Mouse (Mus musculus) embryonic facial prominence, embryonic 11.5 days (tissue): ENCODE measurements around the gene Ttc1. TPM values are rescaled to one million over a fixed set of nuclear protein-coding genes. Genes with fewer than 3 reads are reported as not detected.

Experiments
- ATAC-seq: fragments of 200-750 bp; cut with Nextera tagmentation; replicated peaks from 2 replicates; pipeline ENCODE4 v1.8.0; 2017; ENCODE audit warnings: low read depth; ENCODE audit not compliant: insufficient number of reproducible peaks, low FRiP score, low TSS enrichment
- DNase-seq: peaks from one replicate; pipeline ENCODE4 v3.0.0-alpha.2; 2015; ENCODE audit warnings: low spot score
- H3K27ac ChIP-seq: fragments of 300-500 bp; sonication (generic); replicated peaks from 2 replicates; pipeline ENCODE4 v1.5.1; 2014; ENCODE audit warnings: mild to moderate bottlenecking, low read depth, low read length, control low read depth
- H3K27me3 ChIP-seq: fragments of 300-500 bp; sonication (generic); 2 replicates; pipeline ENCODE4 v1.6.1; 2014; ENCODE audit warnings: mild to moderate bottlenecking, low read length, moderate library complexity, mixed read lengths; ENCODE audit not compliant: control insufficient read depth, insufficient read depth
- H3K36me3 ChIP-seq: fragments of 300-500 bp; sonication (generic); replicated peaks from 2 replicates; pipeline ENCODE4 v1.6.1; 2014; ENCODE audit warnings: low read depth, mild to moderate bottlenecking, low read length, moderate library complexity, mixed read lengths; ENCODE audit not compliant: control insufficient read depth, insufficient read depth
- H3K4me1 ChIP-seq: fragments of 300-500 bp; sonication (generic); 2 replicates; pipeline ENCODE4 v1.6.1; 2014; ENCODE audit warnings: low read length, mixed read lengths; ENCODE audit not compliant: control insufficient read depth, insufficient read depth
- H3K4me2 ChIP-seq: fragments of 300-500 bp; sonication (generic); 2 replicates; pipeline ENCODE4 v1.6.1; 2014; ENCODE audit warnings: low read depth, mild to moderate bottlenecking, control low read depth, low read length, moderate library complexity
- H3K4me3 ChIP-seq: fragments of 300-500 bp; sonication (generic); 2 replicates; pipeline ENCODE4 v1.5.1; 2014; ENCODE audit warnings: low read depth, low read length, control low read depth
- H3K9ac ChIP-seq: fragments of 300-500 bp; sonication (generic); replicated peaks from 2 replicates; pipeline ENCODE4 v1.6.1; 2014; ENCODE audit warnings: mild to moderate bottlenecking, control low read depth, low read length
- H3K9me3 ChIP-seq: fragments of 300-500 bp; sonication (generic); replicated peaks from 2 replicates; pipeline ENCODE4 v1.6.1; 2016; ENCODE audit warnings: mild to moderate bottlenecking, low read length, inconsistent platforms, mixed read lengths; ENCODE audit not compliant: control insufficient read depth
- WGBS: fragments of 180-500 bp; shearing (Covaris S2); extraction: QIAGEN DNeasy Blood & Tissue Kit; methylation state at CpG from one replicate; pipeline ENCODE4 v1.1.7; 2014; 5-methylcytosine and 5-hydroxymethylcytosine counted together
- polyA plus RNA-seq: library from polyadenylated mRNA; unstranded; fragments of >200 nt; fragmentation: Nextera tagmentation; extraction: Ambion mirVana; gene quantifications from 2 replicates; pipeline ENCODE4 v1.2.1, GENCODE M21; 2014

Ttc1 gene
- polyA plus RNA-seq, 1 experiment from 2014 or later = 83.4 TPM

- H3K9me3 ChIP-seq = no peaks in the 10 kb centered on the region
- no peaks in the 10 kb centered on the region for H3K27me3 ChIP-seq
- H3K4me3 ChIP-seq = no peak overlapping the region
- no peak for DNase-seq
- no peak overlapping the region for H3K4me2 ChIP-seq
- ATAC-seq = no peak
- 70% methylated on average over 2 of the region's 2 CpGs for WGBS
- H3K36me3 ChIP-seq = no peaks in the 10 kb centered on the region
- no peak overlapping the region for H3K27ac ChIP-seq
- no peak overlapping the region for H3K9ac ChIP-seq
- no peaks in the 10 kb centered on the region for H3K4me1 ChIP-seq
These were observed 3.7 kb upstream of the Ttc1 start for GRCm38 (mm10) chr11:43751542-43751941.

- no peak overlapping the region for H3K4me2 ChIP-seq
- H3K36me3 ChIP-seq = no peaks in the 10 kb centered on the region
- no peak overlapping the region for H3K4me3 ChIP-seq
- WGBS = 89% methylated on average over 7 of the region's 7 CpGs
- no peak overlapping the region for H3K9ac ChIP-seq
- ATAC-seq (no peak), DNase-seq (no peak)
- no peaks in the 10 kb centered on the region for H3K4me1 ChIP-seq
- no peaks in the 10 kb centered on the region for H3K9me3 ChIP-seq
- H3K27me3 ChIP-seq = no peaks in the 10 kb centered on the region
- H3K27ac ChIP-seq = no peak overlapping the region
These were observed 19.0 kb downstream of the Ttc1 start for GRCm38 (mm10) chr11:43728737-43729301.

- Histone ChIP-seq H3K36me3 (no peaks in the 10 kb centered on the region), H3K9ac (no peak overlapping the region)
These were observed 20.0 kb downstream of the Ttc1 start for GRCm38 (mm10) chr11:43727796-43728195.

GRCm38 (mm10) chr11:43723411-43723810 lies 24.4 kb downstream of the Ttc1 start:
- no peaks in the 10 kb centered on the region for H3K9me3 ChIP-seq
- DNase-seq (no peak), ATAC-seq (no peak)
- H3K27ac ChIP-seq = no peak overlapping the region
- H3K4me3 ChIP-seq = no peak overlapping the region
- no peak overlapping the region for H3K9ac ChIP-seq
- H3K27me3 ChIP-seq = no peaks in the 10 kb centered on the region
- no peak overlapping the region for H3K4me2 ChIP-seq
- WGBS = 90% methylated on average over 3 of the region's 3 CpGs
- H3K4me1 ChIP-seq = no peaks in the 10 kb centered on the region
- H3K36me3 ChIP-seq = 0 out of 2 replicates have a peak, but pooled peaks cover 2% of the 10 kb centered on the region

More at GRCm38 (mm10) chr11:43727796-43728195, 20.0 kb downstream of the Ttc1 start:
- no peaks in the 10 kb centered on the region for H3K4me1 ChIP-seq
- H3K27ac ChIP-seq = no peak overlapping the region
- WGBS = 80% methylated on average over 7 of the region's 7 CpGs
- H3K4me3 ChIP-seq = no peak overlapping the region
- ATAC-seq = no peak
- no peaks in the 10 kb centered on the region for H3K9me3 ChIP-seq
- H3K4me2 ChIP-seq = no peak overlapping the region
- no peaks in the 10 kb centered on the region for H3K27me3 ChIP-seq
- no peak for DNase-seq

- Histone ChIP-seq H3K4me2 (no peak overlapping the region), H3K27ac (no peak overlapping the region), H3K9ac (no peak overlapping the region), H3K36me3 (no peaks in the 10 kb centered on the region), H3K9me3 (no peaks in the 10 kb centered on the region), H3K4me3 (no peak overlapping the region), H3K27me3 (no peaks in the 10 kb centered on the region), H3K4me1 (no peaks in the 10 kb centered on the region)
- 90% methylated on average over 4 of the region's 4 CpGs for WGBS
- no peak for ATAC-seq
- no peak for DNase-seq
These were observed 35.6 kb downstream of the Ttc1 start for GRCm38 (mm10) chr11:43712178-43712577.

GRCm38 (mm10) chr11:43708409-43708808 lies 39.4 kb downstream of the Ttc1 start:
- H3K9ac ChIP-seq = no peak overlapping the region
- H3K4me1 ChIP-seq = no peaks in the 10 kb centered on the region
- no peak for ATAC-seq
- H3K36me3 ChIP-seq = no peaks in the 10 kb centered on the region; the same call in 1 of the 2 replicates
- no peaks in the 10 kb centered on the region for H3K9me3 ChIP-seq
- no peak overlapping the region for H3K4me2 ChIP-seq
- no peak overlapping the region for H3K27ac ChIP-seq
- WGBS = 90% methylated on average over 2 of the region's 2 CpGs
- DNase-seq = no peak
- no peaks in the 10 kb centered on the region for H3K27me3 ChIP-seq
- no peak overlapping the region for H3K4me3 ChIP-seq

- no peaks in the 10 kb centered on the region; the same call in 1 of the 2 replicates for H3K36me3 ChIP-seq
- no peak for ATAC-seq
- no peaks in the 10 kb centered on the region for H3K9me3 ChIP-seq
These were observed 42.1 kb downstream of the Ttc1 start for GRCm38 (mm10) chr11:43705751-43706150.

GRCm38 (mm10) chr11:43703552-43703951 lies 44.3 kb downstream of the Ttc1 start:
- no peaks in the 10 kb centered on the region; the same call in 1 of the 2 replicates for H3K36me3 ChIP-seq
- no peak overlapping the region for H3K4me2 ChIP-seq
- no peak overlapping the region for H3K9ac ChIP-seq
- no peaks in the 10 kb centered on the region for H3K4me1 ChIP-seq
- no peak overlapping the region for H3K27ac ChIP-seq
- ATAC-seq (no peak), DNase-seq (no peak)
- no peaks in the 10 kb centered on the region for H3K9me3 ChIP-seq
- WGBS = 83% methylated on average over 1 of the region's 1 CpGs
- no peaks in the 10 kb centered on the region for H3K27me3 ChIP-seq
- no peak overlapping the region for H3K4me3 ChIP-seq

More at GRCm38 (mm10) chr11:43705751-43706150, 42.1 kb downstream of the Ttc1 start:
- Histone ChIP-seq H3K4me1 (no peaks in the 10 kb centered on the region), H3K27ac (no peak overlapping the region), H3K4me2 (no peak overlapping the region), H3K27me3 (no peaks in the 10 kb centered on the region), H3K9ac (no peak overlapping the region), H3K4me3 (no peak overlapping the region)
- WGBS = 95% methylated on average over 10 of the region's 10 CpGs
- DNase-seq = no peak
